Mouse (Mus musculus): ENCODE data around the gene Gm17657. TPM values are rescaled to one million over a fixed set of nuclear protein-coding genes. Genes with fewer than 3 reads are reported as not detected.

Gene Gm17657
- polyA plus RNA-seq, 1 experiment = not detected

GRCm38 (mm10) chr17:29548994-29549393 lies 444 bp downstream of the Gm17657 start:
- no peak overlapping the region for H3K4me3 ChIP-seq (ENCODE audit: insufficient read depth, low read depth, low read length)
- H3K4me1 ChIP-seq (ENCODE audit: control insufficient read depth, insufficient read depth, low read length) = peaks cover 16% of the 10 kb centered on the region; the same call in 1 of the 2 replicates
- 46% methylated on average over 8 of the region's 8 CpGs for WGBS
- H3K27me3 ChIP-seq (replicated peaks; ENCODE audit: control insufficient read depth, insufficient read depth, low read length) = no peaks in the 10 kb centered on the region
- no peak for DNase-seq
- no peaks in the 10 kb centered on the region for H3K36me3 ChIP-seq (ENCODE audit: control insufficient read depth, insufficient read depth, low read length)
- TF ChIP-seq POLR2A (IDR thresholded peaks at IDR 0.05; ENCODE audit: low read depth, low read length) (no peak), CTCF (conservative IDR thresholded peaks at IDR 0.05; ENCODE audit: insufficient read depth, insufficient read length, low read depth, low read length) (no peak)
- H3K27ac ChIP-seq (ENCODE audit: insufficient read depth, low read depth, low read length) = no peak overlapping the region

- H3K4me1 ChIP-seq (ENCODE audit: control insufficient read depth, insufficient read depth, low read length) = peaks cover 16% of the 10 kb centered on the region; the same call in 1 of the 2 replicates
- 63% methylated on average over 3 of the region's 3 CpGs for WGBS
- H3K27ac ChIP-seq (ENCODE audit: insufficient read depth, low read depth, low read length) = no peak overlapping the region
- H3K4me3 ChIP-seq (ENCODE audit: insufficient read depth, low read depth, low read length) = no peak overlapping the region
- no peak for TF ChIP-seq CTCF (conservative IDR thresholded peaks at IDR 0.05; ENCODE audit: insufficient read depth, insufficient read length, low read depth, low read length)
- no peak for TF ChIP-seq POLR2A (IDR thresholded peaks at IDR 0.05; ENCODE audit: low read depth, low read length)
- H3K27me3 ChIP-seq (replicated peaks; ENCODE audit: control insufficient read depth, insufficient read depth, low read length) = no peaks in the 10 kb centered on the region
- H3K36me3 ChIP-seq (ENCODE audit: control insufficient read depth, insufficient read depth, low read length) = no peaks in the 10 kb centered on the region
- DNase-seq = no peak
Measured at GRCm38 (mm10) chr17:29548494-29548893, 944 bp downstream of the Gm17657 start.

DNA sequence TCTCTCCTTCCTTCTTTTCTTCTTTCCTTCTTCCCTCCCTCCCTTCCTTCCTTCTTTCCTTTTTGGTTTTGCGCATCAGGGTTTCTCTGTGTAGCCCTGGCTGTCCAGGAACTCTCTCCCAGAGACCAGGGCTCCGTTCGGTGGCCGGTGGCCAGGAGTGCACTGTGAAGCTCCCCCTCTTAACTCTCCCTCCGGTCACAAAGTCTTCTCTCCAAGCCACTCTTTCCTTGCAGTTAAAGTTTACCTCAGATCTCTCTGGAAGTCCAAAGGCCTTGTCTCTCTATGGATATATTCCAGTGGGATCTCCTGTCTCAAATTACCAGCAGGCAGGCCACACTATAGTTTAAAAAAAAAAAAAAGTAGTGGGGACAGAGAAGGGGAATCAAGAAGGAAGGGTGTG lies 4.2 kb downstream of the Gm17657 start:
- TF ChIP-seq CTCF (conservative IDR thresholded peaks at IDR 0.05; ENCODE audit: insufficient read depth, insufficient read length, low read depth, low read length) (no peak), POLR2A (IDR thresholded peaks at IDR 0.05; ENCODE audit: low read depth, low read length) (no peak)
- peak; percentile 77 for DNase-seq
- Histone ChIP-seq H3K4me1 (ENCODE audit: control insufficient read depth, insufficient read depth, low read length) (peaks cover 2% of the 10 kb centered on the region; the same call in 1 of the 2 replicates), H3K36me3 (ENCODE audit: control insufficient read depth, insufficient read depth, low read length) (no peaks in the 10 kb centered on the region), H3K27ac (ENCODE audit: insufficient read depth, low read depth, low read length) (peak overlapping the region; percentile 72), H3K4me3 (ENCODE audit: insufficient read depth, low read depth, low read length) (no peak overlapping the region), H3K27me3 (replicated peaks; ENCODE audit: control insufficient read depth, insufficient read depth, low read length) (no peaks in the 10 kb centered on the region)
- 71% methylated on average over 5 of the region's 5 CpGs for WGBS

DNA sequence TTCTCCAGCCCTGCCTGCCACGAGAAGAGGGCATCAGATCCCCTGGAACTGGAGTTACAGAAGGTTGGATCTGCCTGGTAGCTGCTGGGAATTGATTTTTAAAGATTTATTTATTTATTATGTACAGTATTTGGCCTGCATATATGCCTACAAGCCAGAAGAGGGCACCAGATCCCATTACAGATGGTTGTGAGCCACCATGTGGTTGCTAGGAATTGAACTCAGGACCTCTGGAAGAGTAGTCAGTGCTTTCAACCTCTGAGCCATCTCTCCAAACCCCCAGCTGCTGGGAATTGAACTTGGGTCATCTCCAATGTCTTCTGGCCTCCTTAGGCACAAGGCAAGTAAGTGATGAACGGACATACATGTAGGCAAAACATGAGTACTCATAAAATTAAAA lies 5.4 kb downstream of the Gm17657 start:
- H3K27me3 ChIP-seq (replicated peaks; ENCODE audit: control insufficient read depth, insufficient read depth, low read length) = no peaks in the 10 kb centered on the region
- WGBS = 99% methylated on average over 2 of the region's 2 CpGs
- H3K4me1 ChIP-seq (ENCODE audit: control insufficient read depth, insufficient read depth, low read length) = no peaks in the 10 kb centered on the region; the same call in 1 of the 2 replicates
- TF ChIP-seq POLR2A (IDR thresholded peaks at IDR 0.05; ENCODE audit: low read depth, low read length) = no peak
- no peak for TF ChIP-seq CTCF (conservative IDR thresholded peaks at IDR 0.05; ENCODE audit: insufficient read depth, insufficient read length, low read depth, low read length)
- H3K4me3 ChIP-seq (ENCODE audit: insufficient read depth, low read depth, low read length) = no peak overlapping the region
- H3K36me3 ChIP-seq (ENCODE audit: control insufficient read depth, insufficient read depth, low read length) = no peaks in the 10 kb centered on the region
- DNase-seq = no peak
- no peak overlapping the region for H3K27ac ChIP-seq (ENCODE audit: insufficient read depth, low read depth, low read length)

DNA sequence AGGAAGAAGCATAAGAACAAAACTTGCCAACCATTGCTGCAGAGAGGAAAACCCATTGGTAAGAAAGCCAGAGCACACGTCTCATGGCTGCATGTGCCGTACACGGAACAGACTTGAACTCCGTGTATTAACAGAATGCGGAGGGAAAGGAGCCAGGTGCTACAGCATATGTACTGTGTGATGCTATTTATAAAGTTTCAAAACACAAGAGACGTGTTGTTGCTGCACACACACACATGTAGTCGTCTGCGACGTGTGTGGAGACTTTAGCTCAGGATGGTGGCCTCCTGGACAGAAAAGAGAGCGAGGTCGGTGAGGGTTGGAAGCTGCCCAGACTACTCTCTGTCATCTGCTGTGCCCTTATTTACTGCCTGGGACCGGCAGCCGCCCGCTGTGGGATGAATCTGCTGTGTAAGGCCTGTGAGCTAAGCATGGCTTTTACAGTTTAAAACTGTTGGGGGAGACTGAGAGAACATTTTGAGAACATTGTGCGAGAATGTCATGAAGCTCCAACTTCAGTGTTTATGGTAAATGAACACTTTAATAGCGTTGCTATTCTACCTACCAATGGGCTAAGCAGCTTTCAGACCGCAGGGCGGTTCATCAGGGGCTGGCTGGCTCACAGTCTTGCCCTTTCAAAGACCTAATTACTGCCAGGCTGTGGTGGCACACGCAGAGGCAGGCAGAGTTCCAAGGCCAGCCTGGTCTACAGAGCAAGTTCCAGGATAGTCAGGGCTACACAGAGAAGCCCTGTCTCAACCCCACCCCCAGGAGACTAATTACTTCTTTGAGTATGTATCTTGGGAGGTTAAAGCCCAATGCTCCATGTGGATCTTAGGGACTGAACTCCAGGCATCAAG lies 6.4 kb downstream of the Gm17657 start:
- WGBS = 84% methylated on average over 19 of the region's 19 CpGs
- H3K4me3 ChIP-seq (ENCODE audit: insufficient read depth, low read depth, low read length) = no peak overlapping the region
- no peaks in the 10 kb centered on the region for H3K27me3 ChIP-seq (replicated peaks; ENCODE audit: control insufficient read depth, insufficient read depth, low read length)
- TF ChIP-seq CTCF (conservative IDR thresholded peaks at IDR 0.05; ENCODE audit: insufficient read depth, insufficient read length, low read depth, low read length) = no peak
- TF ChIP-seq POLR2A (IDR thresholded peaks at IDR 0.05; ENCODE audit: low read depth, low read length) = no peak
- DNase-seq = no peak
- no peaks in the 10 kb centered on the region for H3K36me3 ChIP-seq (ENCODE audit: control insufficient read depth, insufficient read depth, low read length)
- H3K27ac ChIP-seq (ENCODE audit: insufficient read depth, low read depth, low read length) = no peak overlapping the region
- no peaks in the 10 kb centered on the region; the same call in 1 of the 2 replicates for H3K4me1 ChIP-seq (ENCODE audit: control insufficient read depth, insufficient read depth, low read length)

- H3K4me1 ChIP-seq (ENCODE audit: control insufficient read depth, insufficient read depth, low read length) = no peaks in the 10 kb centered on the region; the same call in 1 of the 2 replicates
- no peaks in the 10 kb centered on the region for H3K36me3 ChIP-seq (ENCODE audit: control insufficient read depth, insufficient read depth, low read length)
- WGBS = 38% methylated on average over 14 of the region's 14 CpGs
- no peaks in the 10 kb centered on the region for H3K27me3 ChIP-seq (replicated peaks; ENCODE audit: control insufficient read depth, insufficient read depth, low read length)
- no peak for TF ChIP-seq POLR2A (IDR thresholded peaks at IDR 0.05; ENCODE audit: low read depth, low read length)
- H3K27ac ChIP-seq (ENCODE audit: insufficient read depth, low read depth, low read length) = no peak overlapping the region
- DNase-seq = peak; percentile 90
- H3K4me3 ChIP-seq (ENCODE audit: insufficient read depth, low read depth, low read length) = no peak overlapping the region
Measured at GRCm38 (mm10) chr17:29541419-29541818, 8.0 kb downstream of the Gm17657 start.

GRCm38 (mm10) chr17:29540426-29540825 lies 9.0 kb downstream of the Gm17657 start:
- no peak for DNase-seq
- no peaks in the 10 kb centered on the region for H3K27me3 ChIP-seq (replicated peaks; ENCODE audit: control insufficient read depth, insufficient read depth, low read length)
- no peak overlapping the region for H3K4me3 ChIP-seq (ENCODE audit: insufficient read depth, low read depth, low read length)
- H3K36me3 ChIP-seq (ENCODE audit: control insufficient read depth, insufficient read depth, low read length) = no peaks in the 10 kb centered on the region
- WGBS = 81% methylated on average over 8 of the region's 8 CpGs
- TF ChIP-seq CTCF (conservative IDR thresholded peaks at IDR 0.05; ENCODE audit: insufficient read depth, insufficient read length, low read depth, low read length) = no peak
- TF ChIP-seq POLR2A (IDR thresholded peaks at IDR 0.05; ENCODE audit: low read depth, low read length) = no peak
- no peaks in the 10 kb centered on the region; the same call in 1 of the 2 replicates for H3K4me1 ChIP-seq (ENCODE audit: control insufficient read depth, insufficient read depth, low read length)
- no peak overlapping the region for H3K27ac ChIP-seq (ENCODE audit: insufficient read depth, low read depth, low read length)

Measured in kidney, adult 2 months (tissue).